Mouse (Mus musculus) ES-E14 (cell line): ENCODE results near the gene Zbtb8os.

Source experiments
- CHD2 ChIP-seq: IDR thresholded peaks from 2 replicates; pipeline ENCODE4 v1.6.1; 2014; ENCODE audit warnings: mild to moderate bottlenecking, low read depth, low read length, inconsistent platforms
- MAFK ChIP-seq: IDR thresholded peaks from 2 replicates; pipeline ENCODE4 v1.6.1; 2014; ENCODE audit warnings: mild to moderate bottlenecking, low read depth, low read length, inconsistent platforms; ENCODE audit not compliant: insufficient read depth
- ZC3H11A ChIP-seq: IDR thresholded peaks from 2 replicates; pipeline ENCODE4 v1.6.1; 2012; ENCODE audit warnings: low read depth, mild to moderate bottlenecking, inconsistent platforms, low read length, borderline replicate concordance
- ZNF384 ChIP-seq: IDR thresholded peaks from 2 replicates; pipeline ENCODE4 v1.6.1; 2012; ENCODE audit warnings: low read depth, low read length, inconsistent platforms

DNA sequence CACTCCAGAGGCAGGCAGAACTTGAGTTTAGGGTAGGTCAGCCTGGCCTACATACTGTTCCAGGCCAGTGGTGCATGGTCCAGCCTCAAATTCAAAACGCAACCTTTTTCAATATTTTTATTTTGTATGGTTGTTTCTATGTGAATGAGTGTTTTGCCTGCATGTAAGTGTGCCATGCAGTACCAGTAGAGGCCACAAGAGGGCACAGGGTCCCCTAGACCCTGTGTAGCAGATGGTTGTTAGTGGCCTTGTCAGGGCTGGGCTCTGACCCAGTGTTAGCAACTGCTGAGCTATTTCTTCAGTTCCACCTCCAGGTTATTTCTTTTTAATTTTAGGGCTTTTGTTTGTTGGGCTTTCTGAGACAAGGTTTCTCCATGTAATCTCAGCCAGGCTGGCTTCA is 15.1 kb downstream of the Zbtb8os start:
- TF ChIP-seq MAFK = no peak
- TF ChIP-seq ZC3H11A = no peak
- no peak for TF ChIP-seq CHD2
- TF ChIP-seq ZNF384 = no peak
